Mouse (Mus musculus) midbrain, embryonic 12.5 days (tissue): ENCODE data around the gene Cpne7. TPM values are rescaled to one million over a fixed set of nuclear protein-coding genes. Genes with fewer than 3 reads are reported as not detected.

Experiments used
- ATAC-seq: fragments of 200-750 bp; cut with Nextera tagmentation; 2 replicates; pipeline ENCODE4 v1.8.0; 2017; ENCODE audit warnings: low read depth, moderate TSS enrichment, moderate library complexity; ENCODE audit not compliant: low FRiP score
- H3K27ac ChIP-seq: fragments of 300-500 bp; sonication (generic); replicated peaks from 2 replicates; pipeline ENCODE4 v1.5.1; 2016; ENCODE audit warnings: mild to moderate bottlenecking
- H3K27me3 ChIP-seq: fragments of 300-500 bp; sonication (generic); 2 replicates; pipeline ENCODE4 v1.6.1; 2016; ENCODE audit warnings: mild to moderate bottlenecking
- H3K36me3 ChIP-seq: fragments of 300-500 bp; sonication (generic); 2 replicates; pipeline ENCODE4 v1.6.1; 2016
- H3K4me1 ChIP-seq: fragments of 300-500 bp; sonication (generic); 2 replicates; pipeline ENCODE4 v1.6.1; 2016
- H3K4me2 ChIP-seq: fragments of 300-500 bp; sonication (generic); replicated peaks from 2 replicates; pipeline ENCODE4 v1.6.1; 2016; ENCODE audit warnings: mild to moderate bottlenecking, moderate library complexity
- H3K4me3 ChIP-seq: fragments of 300-500 bp; sonication (generic); 2 replicates; pipeline ENCODE4 v1.5.1; 2016; ENCODE audit warnings: mild to moderate bottlenecking
- H3K9ac ChIP-seq: fragments of 300-500 bp; sonication (generic); replicated peaks from 2 replicates; pipeline ENCODE4 v1.6.1; 2016; ENCODE audit warnings: mild to moderate bottlenecking, moderate library complexity
- H3K9me3 ChIP-seq: fragments of 300-500 bp; sonication (generic); 2 replicates; pipeline ENCODE4 v1.6.1; 2016; ENCODE audit warnings: mild to moderate bottlenecking
- WGBS: fragments of 180-500 bp; shearing (Covaris S2); methylation state at CpG from one replicate; pipeline ENCODE4 v1.1.7; 2016; 5-methylcytosine and 5-hydroxymethylcytosine counted together
- polyA plus RNA-seq: library from polyadenylated mRNA; unstranded; fragments of >200 nt; fragmentation: Nextera tagmentation; extraction: Ambion mirVana; gene quantifications from 2 replicates; pipeline ENCODE4 v1.2.1, GENCODE M21; 2016

The Cpne7 gene
- polyA plus RNA-seq, 1 experiment from 2014 or later = 0.60 TPM

DNA sequence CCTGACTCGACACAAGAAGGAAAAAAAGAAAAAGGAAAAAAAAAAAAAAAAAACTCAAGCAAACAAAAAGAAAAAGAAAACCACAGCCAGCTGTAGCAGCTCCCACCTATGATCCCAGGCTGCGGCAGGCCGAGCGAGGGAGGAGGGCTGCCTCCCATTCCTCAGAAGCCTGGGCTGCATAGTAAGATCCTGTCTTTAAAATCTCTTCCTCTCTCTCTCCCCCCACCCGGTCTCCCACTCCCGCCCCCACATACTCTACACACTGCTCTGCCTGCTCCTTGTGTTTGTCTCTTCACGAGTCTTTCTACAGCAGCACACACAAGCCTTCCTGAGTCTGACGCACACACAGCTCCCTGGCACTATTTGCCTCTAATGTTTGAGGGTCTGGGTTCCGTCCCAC is 4.9 kb downstream of the Cpne7 start:
- no peak overlapping the region for H3K27ac ChIP-seq
- H3K4me2 ChIP-seq = no peak overlapping the region
- no peak for ATAC-seq
- 72% methylated on average over 9 of the region's 9 CpGs for WGBS
- peaks cover 20% of the 10 kb centered on the region for H3K4me1 ChIP-seq
- no peak overlapping the region for H3K4me3 ChIP-seq
- H3K36me3 ChIP-seq = no peaks in the 10 kb centered on the region
- no peak overlapping the region for H3K9ac ChIP-seq
- H3K27me3 ChIP-seq = peaks cover 53% of the 10 kb centered on the region
- no peaks in the 10 kb centered on the region for H3K9me3 ChIP-seq

DNA sequence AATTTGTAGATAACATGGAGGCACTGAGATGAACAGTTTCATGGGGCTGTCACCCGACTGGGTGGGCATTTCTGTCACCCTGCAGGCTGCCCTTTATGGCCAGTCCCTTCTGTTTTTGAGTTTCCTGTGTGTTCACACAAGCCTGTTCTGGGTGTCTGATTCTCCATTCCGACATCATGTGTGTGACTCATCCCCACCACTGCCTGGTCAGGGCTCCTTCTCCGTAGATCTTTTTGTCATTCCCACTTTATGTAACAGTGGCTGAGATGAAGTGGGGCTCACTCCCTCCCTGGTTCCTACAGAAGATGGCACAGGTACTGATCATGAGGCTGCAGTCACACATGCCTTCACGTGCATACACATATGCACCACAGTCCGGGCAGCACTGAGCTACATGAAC is 5.5 kb downstream of the Cpne7 start:
- WGBS = 81% methylated on average over 5 of the region's 5 CpGs
- peaks cover 14% of the 10 kb centered on the region for H3K4me1 ChIP-seq
- no peak overlapping the region for H3K27ac ChIP-seq
- peaks cover 53% of the 10 kb centered on the region for H3K27me3 ChIP-seq
- no peak overlapping the region for H3K4me3 ChIP-seq
- no peak overlapping the region for H3K9ac ChIP-seq
- ATAC-seq = no peak
- H3K9me3 ChIP-seq = no peaks in the 10 kb centered on the region
- H3K4me2 ChIP-seq = no peak overlapping the region
- no peaks in the 10 kb centered on the region for H3K36me3 ChIP-seq

DNA sequence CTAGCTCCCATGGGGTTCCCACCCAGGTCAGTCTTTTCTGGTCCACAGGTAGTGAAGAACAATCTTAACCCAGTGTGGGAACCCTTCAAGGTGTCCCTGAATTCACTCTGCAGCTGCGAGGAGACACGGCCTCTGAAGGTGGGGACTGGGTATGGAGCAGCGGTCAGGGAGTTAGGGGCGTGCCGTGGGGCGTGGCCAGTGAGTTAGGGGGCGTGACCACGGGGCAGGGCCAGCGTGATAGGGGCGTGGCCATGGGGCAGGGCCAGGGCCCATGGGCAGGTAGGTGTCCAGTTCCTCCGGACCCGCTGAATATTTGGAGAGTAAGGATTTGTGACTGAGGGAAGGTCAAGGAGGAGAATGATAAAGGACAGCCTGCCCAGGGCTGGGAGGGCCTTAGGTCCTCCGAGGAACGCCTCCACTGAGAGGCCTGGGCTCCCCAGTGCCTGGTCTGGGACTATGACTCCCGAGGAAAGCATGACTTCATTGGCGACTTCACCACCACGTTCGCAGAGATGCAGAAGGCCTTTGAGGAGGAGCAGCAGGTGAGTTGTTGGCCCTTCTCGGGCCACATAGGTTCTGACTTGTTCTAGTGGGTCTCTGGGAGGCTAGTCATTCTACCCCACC is 9.1 kb downstream of the Cpne7 start:
- no peaks in the 10 kb centered on the region for H3K36me3 ChIP-seq
- no peak overlapping the region for H3K4me3 ChIP-seq
- WGBS = 7% methylated on average over 19 of the region's 19 CpGs
- peaks cover 8% of the 10 kb centered on the region; the same call in 1 of the 2 replicates for H3K4me1 ChIP-seq
- peaks cover 41% of the 10 kb centered on the region for H3K27me3 ChIP-seq
- H3K4me2 ChIP-seq = 0 out of 2 replicates have a peak overlapping the region, but pooled peaks have one; percentile 11
- no peak overlapping the region for H3K9ac ChIP-seq
- no peaks in the 10 kb centered on the region for H3K9me3 ChIP-seq
- ATAC-seq = no peak
- no peak overlapping the region for H3K27ac ChIP-seq

DNA sequence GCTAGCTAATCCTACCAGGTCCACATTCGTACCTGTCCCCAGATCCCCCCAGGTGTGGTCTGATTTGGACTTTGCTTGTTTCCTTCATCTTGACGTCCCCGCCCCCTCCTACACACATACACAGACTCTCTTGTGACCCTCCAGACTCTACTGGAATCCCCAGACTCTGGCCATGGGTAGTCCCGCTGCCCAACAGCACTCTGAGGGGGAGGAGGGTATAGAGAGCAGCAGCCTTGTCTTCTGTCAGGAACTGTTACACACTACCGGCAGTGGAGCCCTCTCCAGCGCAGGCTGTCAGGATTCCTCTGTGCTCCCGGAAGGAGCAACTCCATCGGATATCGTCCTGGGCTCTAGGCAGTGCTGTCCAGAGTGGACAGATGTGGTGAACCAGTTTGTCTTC is 13.9 kb downstream of the Cpne7 start:
- 78% methylated on average over 9 of the region's 9 CpGs for WGBS
- no peak overlapping the region for H3K9ac ChIP-seq
- peaks cover 3% of the 10 kb centered on the region; the same call in 1 of the 2 replicates for H3K9me3 ChIP-seq
- H3K27ac ChIP-seq = no peak overlapping the region
- ATAC-seq = no peak
- no peaks in the 10 kb centered on the region for H3K36me3 ChIP-seq
- peaks cover 27% of the 10 kb centered on the region for H3K27me3 ChIP-seq
- no peak overlapping the region for H3K4me2 ChIP-seq
- peaks cover 21% of the 10 kb centered on the region for H3K4me1 ChIP-seq
- no peak overlapping the region for H3K4me3 ChIP-seq

DNA sequence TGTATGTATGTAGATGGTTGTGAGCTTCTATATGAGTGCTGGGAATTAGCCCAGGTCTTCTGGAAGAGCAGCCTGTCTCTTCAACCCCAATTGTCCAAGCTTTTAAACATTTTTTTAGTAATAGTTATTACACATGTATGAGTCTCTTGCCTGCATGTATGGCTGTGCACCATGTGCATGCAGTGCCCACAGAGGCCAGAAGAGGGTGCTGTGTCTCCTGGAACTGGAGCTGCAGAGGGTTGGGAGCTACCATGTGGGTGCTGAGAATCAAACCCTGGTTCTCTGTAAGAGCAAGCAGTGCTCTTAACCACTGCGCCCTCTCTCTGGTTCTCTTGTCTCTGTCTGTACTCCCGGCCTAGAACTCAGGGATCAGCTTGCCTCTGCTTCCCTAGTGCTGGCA is 15.8 kb downstream of the Cpne7 start:
- Histone ChIP-seq H3K4me3 (no peak overlapping the region), H3K9me3 (peaks cover 3% of the 10 kb centered on the region; the same call in 1 of the 2 replicates)
- ATAC-seq = no peak

DNA sequence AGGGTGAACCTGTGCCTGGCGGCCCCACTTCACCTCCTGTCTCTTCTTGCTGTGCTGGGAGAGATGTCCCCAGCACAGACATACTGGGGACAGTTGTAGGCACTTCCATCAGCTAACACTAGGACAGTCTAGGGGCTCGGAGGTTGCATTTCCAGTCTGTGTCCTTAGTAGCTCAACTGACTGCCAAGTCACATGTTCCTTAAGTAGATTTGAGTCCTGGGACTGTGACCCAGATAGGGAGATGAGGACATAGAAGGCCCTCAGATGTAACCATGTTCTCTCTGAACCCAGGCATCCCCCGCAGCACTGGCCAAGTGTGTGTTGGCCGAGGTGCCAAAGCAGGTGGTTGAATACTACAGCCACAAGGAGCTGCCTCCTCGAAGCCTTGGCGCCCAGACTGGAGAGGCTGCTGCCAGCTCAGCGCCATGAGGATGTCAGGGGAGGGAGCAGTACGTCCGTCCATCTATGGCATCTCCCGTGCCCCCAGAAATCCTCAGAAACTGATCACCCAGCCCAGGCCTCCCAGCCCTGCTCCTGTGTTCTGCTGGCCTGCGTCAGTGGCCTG is 17.1 kb downstream of the Cpne7 start:
- no peak for ATAC-seq

More for the DNA sequence above, 15.8 kb downstream of the Cpne7 start:
- Histone ChIP-seq H3K36me3 (no peaks in the 10 kb centered on the region), H3K9ac (no peak overlapping the region), H3K4me2 (no peak overlapping the region), H3K4me1 (peaks cover 24% of the 10 kb centered on the region), H3K27ac (no peak overlapping the region), H3K27me3 (peaks cover 10% of the 10 kb centered on the region; the same call in 1 of the 2 replicates)
- WGBS = 89% methylated on average over 2 of the region's 2 CpGs

DNA sequence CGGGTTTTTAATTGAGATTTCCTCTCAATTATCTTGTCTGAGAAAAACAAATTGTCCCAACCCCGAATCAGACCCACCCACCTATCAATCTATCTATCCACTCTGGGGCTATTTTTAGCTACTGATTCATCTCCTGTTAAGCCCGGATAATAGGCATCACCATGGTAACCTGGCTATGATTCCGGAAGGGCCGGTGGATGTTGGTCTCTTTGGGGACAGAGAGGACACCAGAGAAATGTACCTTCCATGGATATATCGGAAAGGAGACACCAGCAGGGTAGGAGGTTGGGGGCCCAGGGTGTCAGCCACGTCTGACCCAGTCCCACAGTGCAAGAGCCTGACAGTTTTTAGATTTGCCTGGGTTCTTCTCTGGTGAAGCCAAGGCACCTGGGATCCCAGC is 18.2 kb downstream of the Cpne7 start:
- 15% methylated on average over 7 of the region's 7 CpGs for WGBS
- Histone ChIP-seq H3K36me3 (no peaks in the 10 kb centered on the region), H3K27me3 (no peaks in the 10 kb centered on the region; the same call in 1 of the 2 replicates), H3K9me3 (peaks cover 3% of the 10 kb centered on the region; the same call in 1 of the 2 replicates), H3K4me1 (peaks cover 29% of the 10 kb centered on the region), H3K9ac (no peak overlapping the region), H3K27ac (peak overlapping the region; percentile 65), H3K4me2 (peak overlapping the region; percentile 30), H3K4me3 (no peak overlapping the region)
- ATAC-seq = no peak

More for the DNA sequence above, 17.1 kb downstream of the Cpne7 start:
- Histone ChIP-seq H3K4me2 (no peak overlapping the region), H3K27me3 (peaks cover 2% of the 10 kb centered on the region; the same call in 1 of the 2 replicates), H3K4me1 (peaks cover 29% of the 10 kb centered on the region), H3K27ac (no peak overlapping the region), H3K36me3 (no peaks in the 10 kb centered on the region), H3K4me3 (no peak overlapping the region), H3K9me3 (peaks cover 3% of the 10 kb centered on the region; the same call in 1 of the 2 replicates), H3K9ac (no peak overlapping the region)
- 89% methylated on average over 11 of the region's 11 CpGs for WGBS

DNA sequence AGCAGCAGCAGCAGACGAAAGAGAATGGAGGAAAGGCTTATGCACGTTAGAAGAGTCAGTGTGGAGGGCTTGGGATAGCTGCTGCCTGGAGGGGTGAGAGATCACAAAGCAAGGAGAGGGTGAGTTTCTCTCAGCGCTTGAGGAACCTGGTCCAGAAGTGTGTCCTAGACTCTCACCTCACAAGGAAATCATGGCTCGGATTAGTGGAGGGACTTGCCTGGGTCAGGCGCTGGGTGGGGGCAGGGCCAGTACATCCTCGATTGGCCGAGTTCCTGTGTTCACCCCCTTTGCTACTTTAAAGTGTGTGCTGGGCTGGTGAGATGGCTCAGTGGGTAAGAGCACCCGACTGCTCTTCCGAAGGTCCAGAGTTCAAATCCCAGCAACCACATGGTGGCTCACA is 18.6 kb downstream of the Cpne7 start:
- H3K9me3 ChIP-seq = peaks cover 3% of the 10 kb centered on the region; the same call in 1 of the 2 replicates
- H3K36me3 ChIP-seq = no peaks in the 10 kb centered on the region
- no peak overlapping the region for H3K9ac ChIP-seq
- no peak for ATAC-seq
- H3K4me2 ChIP-seq = peak overlapping the region; percentile 30
- peaks cover 29% of the 10 kb centered on the region for H3K4me1 ChIP-seq
- no peaks in the 10 kb centered on the region; the same call in 1 of the 2 replicates for H3K27me3 ChIP-seq
- no peak overlapping the region for H3K4me3 ChIP-seq
- 49% methylated on average over 9 of the region's 9 CpGs for WGBS
- peak overlapping the region; percentile 65 for H3K27ac ChIP-seq

DNA sequence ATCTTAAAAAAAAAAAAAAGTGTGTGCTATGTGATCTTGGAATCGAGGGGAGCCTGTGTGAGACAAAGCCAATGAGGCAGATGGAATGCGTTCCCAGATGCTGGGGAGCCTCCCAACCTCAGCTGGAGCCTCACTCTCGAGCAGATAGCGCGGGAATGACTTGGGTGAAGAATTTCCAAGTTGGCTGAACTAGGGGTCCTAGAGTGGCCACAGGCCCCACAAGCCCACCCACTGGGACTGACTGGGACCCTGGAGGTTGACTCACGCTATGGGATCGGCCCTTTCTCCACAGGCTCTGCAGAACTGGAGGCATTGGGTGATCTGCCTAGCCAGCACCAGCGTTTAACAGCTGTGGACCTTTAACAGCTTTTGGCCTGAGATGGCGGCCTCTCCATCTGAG is 19.1 kb downstream of the Cpne7 start:
- Histone ChIP-seq H3K4me1 (peaks cover 29% of the 10 kb centered on the region), H3K27me3 (no peaks in the 10 kb centered on the region; the same call in 1 of the 2 replicates), H3K4me2 (no peak overlapping the region), H3K36me3 (no peaks in the 10 kb centered on the region), H3K9ac (no peak overlapping the region), H3K9me3 (peaks cover 3% of the 10 kb centered on the region; the same call in 1 of the 2 replicates), H3K4me3 (no peak overlapping the region), H3K27ac (no peak overlapping the region)
- ATAC-seq = no peak
- WGBS = 84% methylated on average over 9 of the region's 9 CpGs

DNA sequence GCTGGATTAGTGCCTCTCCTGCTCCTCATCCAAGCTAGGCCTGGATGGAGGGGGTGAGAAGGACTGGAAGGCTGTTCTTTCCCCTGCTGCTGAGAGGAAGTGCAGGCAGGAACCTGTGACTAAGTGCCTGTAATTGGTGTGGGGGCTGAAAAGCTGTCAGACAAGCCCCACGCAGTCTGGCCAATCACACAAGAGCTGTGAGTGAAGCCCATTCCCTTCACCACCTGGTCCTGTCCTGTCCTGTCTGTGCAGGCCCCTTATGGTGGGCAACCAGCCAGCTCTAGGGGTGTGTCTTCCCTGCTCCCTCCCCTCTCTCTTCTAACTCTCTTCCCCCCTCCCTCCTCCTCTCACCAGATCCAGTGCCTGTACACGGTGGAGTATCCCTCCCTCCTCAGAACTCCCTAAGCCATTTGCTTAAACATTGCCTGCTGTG is 20.5 kb downstream of the Cpne7 start:
- Histone ChIP-seq H3K27me3 (no peaks in the 10 kb centered on the region; the same call in 1 of the 2 replicates), H3K4me2 (no peak overlapping the region), H3K4me1 (peaks cover 29% of the 10 kb centered on the region), H3K4me3 (no peak overlapping the region), H3K36me3 (no peaks in the 10 kb centered on the region), H3K27ac (no peak overlapping the region; the same call in 1 of the 2 replicates), H3K9ac (no peak overlapping the region), H3K9me3 (peaks cover 3% of the 10 kb centered on the region; the same call in 1 of the 2 replicates)
- WGBS = 25% methylated on average over 2 of the region's 2 CpGs
- 0 out of 2 replicates have a peak, but pooled peaks have one; percentile 47 for ATAC-seq

DNA sequence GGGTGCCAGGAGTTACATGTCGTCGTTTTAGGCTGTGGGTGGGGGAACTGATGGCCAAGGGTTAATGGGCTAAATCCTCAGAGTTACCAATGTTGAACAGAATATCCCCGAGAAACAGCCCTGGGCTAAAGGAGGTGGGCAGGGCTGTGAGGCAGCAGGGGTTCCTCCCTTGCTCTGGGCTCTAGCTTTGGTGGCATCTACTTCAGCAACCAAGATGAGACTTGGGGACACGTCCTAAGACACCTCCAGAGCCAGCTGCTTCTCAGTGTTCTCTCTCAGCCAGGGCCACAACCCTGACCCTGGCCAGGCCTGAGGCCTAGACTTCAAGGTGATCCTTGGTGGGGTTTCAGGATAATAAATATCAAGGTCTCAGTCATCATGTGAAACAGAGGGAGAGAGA is 21.6 kb downstream of the Cpne7 start:
- ATAC-seq = no peak
- 74% methylated on average over 4 of the region's 4 CpGs for WGBS

DNA sequence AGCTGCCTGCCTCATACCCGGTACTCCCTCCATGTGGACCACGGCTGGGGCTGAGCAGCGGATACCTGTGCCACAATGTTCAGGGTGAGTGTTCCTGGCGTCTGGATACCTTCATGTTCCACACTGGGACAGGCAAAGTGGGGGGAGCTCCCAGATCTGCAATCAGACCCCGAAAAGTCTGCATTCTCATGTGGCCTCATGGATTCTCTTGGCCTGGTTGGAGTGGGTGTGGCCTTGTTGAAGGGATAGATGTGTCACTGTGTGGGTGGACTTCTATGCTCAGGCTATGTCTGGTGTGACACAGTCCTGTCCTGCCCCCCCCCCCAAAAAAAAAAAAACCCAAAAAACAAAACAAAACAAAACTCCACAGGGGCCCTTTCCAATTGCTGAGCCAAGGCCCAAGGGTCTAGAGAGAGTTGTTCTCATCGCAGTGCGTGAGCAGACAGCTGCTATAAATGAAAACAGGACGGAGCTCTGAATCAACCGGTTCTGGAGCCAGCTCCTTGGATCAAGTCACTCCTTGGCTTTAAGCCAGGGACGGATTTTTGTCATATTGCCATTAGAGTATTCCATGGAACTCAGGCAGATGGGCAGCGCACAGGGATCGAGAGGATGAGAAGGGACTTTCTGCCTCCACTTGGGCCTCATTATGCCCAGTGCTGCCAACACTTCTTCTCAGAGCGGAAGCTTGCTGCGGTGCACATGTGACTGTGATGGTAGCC is 24.7 kb downstream of the Cpne7 start:
- H3K4me3 ChIP-seq = no peak overlapping the region
- peaks cover 14% of the 10 kb centered on the region; the same call in 1 of the 2 replicates for H3K4me1 ChIP-seq
- no peaks in the 10 kb centered on the region for H3K9me3 ChIP-seq
- no peak overlapping the region for H3K27ac ChIP-seq
- no peaks in the 10 kb centered on the region; the same call in 1 of the 2 replicates for H3K27me3 ChIP-seq
- no peak overlapping the region for H3K9ac ChIP-seq
- no peaks in the 10 kb centered on the region for H3K36me3 ChIP-seq
- no peak for ATAC-seq
- 87% methylated on average over 14 of the region's 14 CpGs for WGBS
- no peak overlapping the region for H3K4me2 ChIP-seq

More for the DNA sequence above, 21.6 kb downstream of the Cpne7 start:
- Histone ChIP-seq H3K4me3 (no peak overlapping the region), H3K27me3 (no peaks in the 10 kb centered on the region; the same call in 1 of the 2 replicates), H3K9me3 (no peaks in the 10 kb centered on the region), H3K27ac (no peak overlapping the region), H3K9ac (no peak overlapping the region), H3K36me3 (no peaks in the 10 kb centered on the region), H3K4me2 (no peak overlapping the region), H3K4me1 (peaks cover 29% of the 10 kb centered on the region)
